Mouse (Mus musculus): Measurements from ENCODE around the gene Rpa1.

DNA sequence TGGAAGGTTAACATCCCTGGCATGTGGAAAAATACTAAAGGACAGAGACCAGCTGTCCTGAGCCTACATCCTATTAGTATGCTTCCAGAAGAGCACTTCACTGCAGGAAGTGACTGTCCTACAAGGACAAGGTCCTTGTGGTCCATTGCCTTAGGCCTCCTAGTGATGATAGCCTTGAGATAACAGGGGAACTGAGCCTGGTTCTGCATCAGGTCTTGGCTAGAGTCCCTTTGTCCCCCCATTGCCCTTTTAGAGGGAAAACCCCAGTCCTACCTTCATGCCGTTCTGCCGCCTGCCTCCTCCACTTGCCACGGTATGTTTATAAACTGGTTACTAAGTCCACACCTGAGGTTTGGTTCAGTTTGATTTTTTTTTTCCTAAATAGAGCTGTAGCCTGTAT lies 85.9 kb downstream of the Rpa1 start:
- TF ChIP-seq POLR2A (IDR thresholded peaks at IDR 0.05; ENCODE audit: borderline replicate concordance, extremely low read depth, insufficient read depth, insufficient read length, poor library complexity, severe bottlenecking) = no peak
- TF ChIP-seq CTCF (IDR thresholded peaks at IDR 0.05; ENCODE audit: borderline replicate concordance, extremely low read depth, insufficient read depth, insufficient read length) = no peak

Measured in brain, embryonic 14.5 days (tissue).